Mouse (Mus musculus) ovary, postnatal 14 days (tissue): ENCODE measurements around the gene Casz1.

Experiments
- DNase-seq: peaks from one replicate; pipeline ENCODE4 v3.0.0; 2022; ENCODE audit warnings: low spot score

Gene Casz1

DNA sequence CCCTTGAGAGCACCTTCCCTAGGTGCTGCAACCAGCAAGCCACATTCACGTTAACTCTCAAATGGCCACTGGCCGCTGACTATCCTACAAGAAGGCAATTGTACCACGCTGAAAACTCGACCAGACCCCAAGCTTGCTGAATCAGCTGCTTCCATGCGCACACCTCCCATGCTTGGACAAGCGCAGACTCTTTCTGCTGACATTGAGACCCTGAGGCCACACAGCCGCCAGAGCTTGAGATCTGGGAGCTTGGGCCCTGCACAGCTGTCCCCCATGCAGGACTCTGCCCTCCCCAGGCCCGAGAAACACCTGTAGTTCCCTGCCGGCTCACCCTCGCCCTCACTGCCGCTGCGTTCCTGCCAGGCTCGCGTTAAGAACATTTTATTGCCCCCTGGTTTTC is 168.5 kb downstream of the Casz1 start:
- no peak for DNase-seq

DNA sequence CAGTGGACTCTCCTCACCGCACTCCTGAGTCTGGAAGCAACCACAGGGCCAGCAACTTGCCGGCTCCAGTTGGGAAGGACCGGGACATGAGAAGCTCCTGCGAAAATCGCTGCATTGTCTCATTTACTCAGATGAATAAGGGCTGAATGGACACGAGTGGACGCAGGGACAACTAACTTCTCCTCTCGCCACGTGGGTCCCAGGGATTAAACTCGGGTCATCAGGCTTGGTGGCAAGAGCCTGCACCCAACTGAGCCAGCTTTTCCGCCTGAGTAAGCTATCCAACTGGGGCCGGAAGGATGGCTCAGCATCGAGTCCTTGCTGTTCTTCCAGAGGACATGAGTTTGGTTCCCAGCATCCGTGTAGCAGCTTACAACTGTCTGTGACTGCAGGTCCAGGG is 169.2 kb downstream of the Casz1 start:
- DNase-seq = no peak

DNA sequence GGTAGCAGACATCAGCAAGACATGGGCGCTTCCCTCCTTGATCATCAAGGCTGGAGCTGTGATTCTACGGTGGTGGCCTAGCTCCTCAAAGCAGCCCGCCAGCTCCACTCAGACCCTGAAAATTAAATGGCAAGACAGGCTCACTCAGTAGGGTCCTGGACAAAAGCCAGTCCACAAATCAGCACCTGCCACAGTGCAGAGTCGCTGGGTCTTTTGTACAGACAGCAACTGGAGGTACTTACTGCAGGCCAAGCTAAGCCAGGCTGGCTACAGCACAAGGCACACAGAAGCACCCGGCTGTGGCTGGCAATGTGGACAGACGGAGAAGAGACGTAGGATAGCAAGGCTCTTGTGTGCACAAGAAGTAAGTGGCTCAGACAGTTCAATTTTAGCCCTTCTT is 170.6 kb downstream of the Casz1 start:
- no peak for DNase-seq

DNA sequence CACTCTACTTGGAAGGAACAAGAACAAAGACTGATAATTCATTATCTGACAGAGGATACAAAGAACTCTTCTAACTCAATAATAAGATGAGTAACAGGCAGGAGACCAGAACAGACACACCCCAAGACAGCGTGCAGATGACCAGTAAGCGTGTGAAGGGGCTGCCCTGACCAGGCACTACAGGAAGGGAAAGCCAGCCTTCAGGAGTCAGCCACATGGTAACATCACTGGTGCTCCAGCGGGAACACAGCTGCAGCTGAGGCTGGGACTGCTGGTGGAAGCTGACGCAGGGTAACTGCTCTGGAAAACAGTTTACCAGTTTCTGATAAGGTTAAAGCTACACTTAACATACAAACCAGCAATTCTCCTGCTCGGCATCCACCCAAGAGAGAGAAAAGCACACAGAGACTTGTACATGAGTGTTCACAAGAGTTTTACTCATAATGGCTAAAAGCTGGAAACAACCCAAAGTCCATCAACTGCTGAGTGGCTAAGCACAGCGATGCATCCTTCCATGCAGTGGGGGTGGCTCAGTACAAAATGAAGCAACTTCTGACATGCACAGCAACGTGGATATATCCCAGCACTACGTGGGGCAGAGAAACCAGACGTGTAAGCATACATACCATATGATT is 174.1 kb downstream of the Casz1 start:
- DNase-seq = no peak

DNA sequence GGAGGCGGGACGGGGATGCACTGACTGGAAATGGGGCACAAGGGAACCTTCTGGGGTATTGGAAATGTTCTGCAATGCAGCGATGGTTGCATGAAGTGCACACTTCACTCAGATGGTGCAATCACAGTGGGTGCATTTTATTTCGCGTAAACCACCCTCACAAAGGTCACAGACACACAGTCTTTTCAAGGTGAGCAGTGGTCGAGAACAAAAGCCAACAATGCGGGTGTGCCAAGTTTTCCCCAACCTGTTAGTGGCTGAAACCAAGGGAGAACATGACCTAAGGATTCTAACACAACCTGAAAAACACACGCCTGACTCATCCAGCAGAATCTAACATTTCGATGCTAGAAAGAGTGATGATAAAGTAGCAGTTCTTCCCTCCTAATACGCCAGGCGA is 174.7 kb downstream of the Casz1 start:
- no peak for DNase-seq

DNA sequence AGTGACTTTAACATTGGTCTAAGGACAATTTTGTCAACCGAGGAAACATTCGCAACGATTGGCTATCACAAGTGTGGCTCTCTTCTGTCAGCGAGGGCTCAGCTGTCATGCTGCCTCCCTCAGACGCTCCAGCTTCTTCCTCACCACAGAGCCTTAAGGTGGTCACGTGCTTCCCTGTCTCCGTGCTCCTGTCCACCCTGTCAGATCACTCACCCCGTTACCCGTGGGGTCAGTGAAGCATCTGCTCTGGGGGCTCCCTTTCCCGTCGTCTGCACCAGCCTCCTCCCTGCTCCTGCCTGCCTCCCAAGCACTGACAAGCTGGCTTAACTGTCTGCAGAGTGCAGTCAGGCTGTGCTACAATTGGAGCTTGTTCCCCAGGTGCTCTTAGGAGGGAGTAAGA is 175.6 kb downstream of the Casz1 start:
- DNase-seq = no peak

DNA sequence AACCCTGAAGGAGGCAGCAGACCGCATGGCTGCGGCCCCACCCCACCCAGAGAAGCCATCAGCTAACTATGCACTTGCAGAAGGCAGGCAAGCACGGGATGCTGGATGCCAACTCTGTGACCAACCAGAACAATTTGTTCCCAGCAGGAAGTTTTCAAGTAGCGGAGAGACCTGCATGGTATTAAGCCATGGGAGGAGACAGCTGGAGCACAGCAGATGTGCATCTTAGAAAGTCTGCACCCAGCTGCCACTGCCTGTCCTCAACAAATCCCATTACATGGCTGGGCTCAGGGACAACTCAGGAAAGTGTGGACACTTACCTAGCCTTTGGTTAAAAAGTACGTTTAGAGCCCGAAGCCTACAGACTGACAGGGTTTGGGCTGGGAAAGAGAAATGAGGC is 178.0 kb downstream of the Casz1 start:
- no peak for DNase-seq

DNA sequence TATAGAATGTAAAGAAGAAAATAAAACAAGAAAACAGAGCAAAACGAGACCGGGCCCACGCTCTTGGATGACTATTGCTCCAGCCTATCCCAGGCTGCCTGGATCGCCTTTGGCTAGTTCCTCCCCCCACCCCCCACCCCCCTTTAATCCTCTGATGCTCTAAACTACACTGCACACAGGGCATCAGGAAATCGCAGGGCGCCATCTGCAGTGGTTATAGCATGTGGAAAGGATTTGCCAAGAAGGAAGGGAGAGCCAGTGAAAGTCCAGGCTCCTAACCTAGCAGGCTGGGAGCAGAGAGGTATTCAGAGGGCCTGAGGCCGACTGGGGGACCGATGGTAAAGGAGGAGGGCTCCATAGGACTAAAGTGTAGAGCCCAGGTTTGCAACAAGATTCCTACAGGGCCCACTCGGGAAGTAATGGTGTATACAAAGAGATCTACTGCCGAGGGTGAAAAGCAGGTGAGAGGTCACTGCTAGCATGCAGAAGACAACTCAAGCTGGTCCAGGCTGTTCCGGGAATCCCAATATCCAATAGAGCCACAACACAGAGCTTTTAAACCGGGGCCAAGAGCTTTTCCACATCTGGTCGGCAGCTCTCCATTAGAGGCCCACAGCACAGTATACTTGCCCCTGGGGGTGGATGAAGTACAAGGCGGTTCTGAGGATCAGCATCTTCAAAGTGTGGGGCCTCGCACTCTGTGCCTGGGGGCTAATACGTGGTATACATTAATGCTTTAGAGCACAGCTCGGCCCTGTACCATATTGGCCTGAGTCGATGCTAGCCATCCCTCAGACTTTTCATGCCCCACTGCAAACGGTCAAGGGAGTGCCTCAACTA is 180.7 kb downstream of the Casz1 start:
- no peak for DNase-seq

DNA sequence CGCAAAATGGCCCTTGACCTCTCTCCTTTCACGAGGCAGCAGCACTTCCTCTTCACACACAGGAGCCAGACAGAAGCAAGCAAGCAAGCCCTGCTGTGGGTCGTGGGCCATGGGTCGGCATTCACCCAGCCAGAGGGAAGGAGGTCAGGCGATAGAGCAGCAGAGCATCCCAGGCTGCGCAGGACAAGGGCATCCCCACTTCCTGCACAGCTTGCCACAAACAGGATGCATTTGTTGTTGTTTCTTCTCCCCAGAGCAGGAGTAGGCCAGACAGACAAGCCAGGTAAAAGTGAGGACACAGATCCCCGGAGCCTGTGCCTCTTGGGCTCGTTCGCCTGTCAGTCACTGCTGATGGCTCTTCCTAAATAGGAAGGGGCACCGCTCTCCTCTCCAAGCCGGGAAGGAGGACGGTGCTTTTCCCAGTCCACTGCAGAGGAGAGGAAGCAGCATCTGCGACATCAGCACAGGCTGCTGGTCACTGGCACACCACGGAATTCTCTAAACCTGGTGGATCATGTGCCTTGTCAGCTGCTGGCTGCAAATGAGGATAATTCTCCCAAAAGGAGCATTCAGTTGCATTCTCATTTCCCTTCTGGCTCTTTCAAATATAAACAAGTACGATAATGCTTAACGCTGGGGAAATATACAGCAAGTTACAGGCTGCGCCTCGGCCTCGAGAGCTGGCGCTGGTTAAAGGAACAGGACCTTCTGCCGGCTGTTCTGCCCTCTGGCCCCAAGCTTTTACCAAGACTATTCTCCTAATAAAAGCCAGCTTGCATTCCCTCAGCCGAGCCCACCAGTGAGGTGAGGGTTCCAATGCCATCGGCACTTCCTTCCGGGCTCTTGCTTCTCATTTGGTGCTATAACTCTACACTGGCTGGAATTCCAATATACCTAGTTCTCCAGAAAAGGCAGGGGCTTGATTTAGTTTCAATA is 181.6 kb downstream of the Casz1 start:
- DNase-seq = no peak

DNA sequence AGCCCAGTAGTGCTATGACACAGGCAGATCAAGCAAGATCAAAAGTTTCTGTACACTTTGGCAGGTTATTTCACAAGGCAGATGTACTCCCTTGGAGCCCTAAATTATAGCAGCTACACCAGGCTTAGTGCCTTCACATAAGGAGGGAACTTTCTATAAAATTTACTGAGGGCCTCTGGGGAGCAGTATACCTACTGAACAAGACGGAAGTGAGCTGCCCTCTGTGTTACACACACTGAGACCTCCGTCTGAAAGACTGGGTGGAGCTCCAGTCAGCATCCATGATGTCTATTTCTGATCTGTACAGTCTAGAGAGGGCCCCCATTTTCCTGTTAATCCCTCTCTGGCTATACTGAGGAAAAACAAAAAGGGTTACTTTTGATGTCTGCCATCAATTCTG is 185.8 kb downstream of the Casz1 start:
- DNase-seq = no peak

DNA sequence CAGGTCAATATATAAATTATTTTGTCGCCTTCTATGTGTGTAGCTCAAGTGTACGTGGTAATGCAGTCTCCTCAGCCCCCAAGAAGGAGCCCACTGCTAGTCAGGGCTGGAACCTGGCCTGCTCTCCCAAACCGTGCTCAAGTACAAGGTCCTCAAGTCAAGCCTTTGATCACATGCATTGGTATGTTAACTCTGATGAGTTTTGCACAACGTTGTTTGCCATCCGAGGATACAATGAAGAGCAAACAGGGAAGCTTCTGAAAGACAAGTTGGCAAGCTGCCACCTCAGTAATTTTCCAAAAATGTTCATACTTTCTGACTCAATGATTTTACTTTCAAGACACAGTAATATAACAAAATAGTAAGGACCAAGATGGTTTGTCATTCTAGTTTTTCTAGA is 189.7 kb downstream of the Casz1 start:
- no peak for DNase-seq

DNA sequence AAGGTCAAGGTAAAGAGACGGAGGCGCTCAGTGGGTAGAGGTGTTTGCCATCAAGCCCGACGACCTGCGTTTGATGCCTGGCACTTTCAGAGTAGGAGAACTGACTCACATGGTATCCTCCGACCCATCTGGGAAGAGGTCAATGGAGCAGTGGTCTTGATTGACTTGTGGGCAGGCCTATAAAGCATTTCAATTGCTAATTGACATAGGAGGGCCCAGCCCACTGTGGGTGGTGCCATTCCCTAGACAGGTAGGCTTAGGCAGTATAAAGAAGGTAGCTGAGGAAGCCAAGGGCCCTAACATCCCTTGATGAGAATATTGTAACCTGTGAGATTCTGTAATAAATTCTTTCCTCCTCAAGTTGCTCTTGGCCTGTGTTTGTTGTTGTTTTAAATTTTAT is 196.5 kb downstream of the Casz1 start:
- DNase-seq = no peak

DNA sequence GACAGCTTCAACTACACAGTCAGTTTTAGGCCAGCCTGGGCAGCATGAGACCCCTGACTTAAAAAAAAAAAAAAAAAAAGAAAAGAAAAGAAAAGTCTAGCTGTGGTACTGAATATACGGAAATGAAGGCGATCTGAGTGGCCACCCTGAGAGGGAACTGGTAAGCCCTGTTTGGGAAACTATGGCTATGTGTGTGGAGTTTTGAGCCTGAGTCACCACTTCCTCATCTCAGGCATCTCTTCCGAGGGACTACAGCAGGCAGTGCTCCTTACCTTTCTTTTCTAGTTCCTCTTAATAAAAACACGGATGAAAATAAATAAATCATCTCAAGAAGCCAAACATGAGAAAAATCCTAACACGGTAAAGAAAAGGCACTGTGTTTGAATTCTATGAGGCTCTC is 197.3 kb downstream of the Casz1 start:
- DNase-seq = no peak

DNA sequence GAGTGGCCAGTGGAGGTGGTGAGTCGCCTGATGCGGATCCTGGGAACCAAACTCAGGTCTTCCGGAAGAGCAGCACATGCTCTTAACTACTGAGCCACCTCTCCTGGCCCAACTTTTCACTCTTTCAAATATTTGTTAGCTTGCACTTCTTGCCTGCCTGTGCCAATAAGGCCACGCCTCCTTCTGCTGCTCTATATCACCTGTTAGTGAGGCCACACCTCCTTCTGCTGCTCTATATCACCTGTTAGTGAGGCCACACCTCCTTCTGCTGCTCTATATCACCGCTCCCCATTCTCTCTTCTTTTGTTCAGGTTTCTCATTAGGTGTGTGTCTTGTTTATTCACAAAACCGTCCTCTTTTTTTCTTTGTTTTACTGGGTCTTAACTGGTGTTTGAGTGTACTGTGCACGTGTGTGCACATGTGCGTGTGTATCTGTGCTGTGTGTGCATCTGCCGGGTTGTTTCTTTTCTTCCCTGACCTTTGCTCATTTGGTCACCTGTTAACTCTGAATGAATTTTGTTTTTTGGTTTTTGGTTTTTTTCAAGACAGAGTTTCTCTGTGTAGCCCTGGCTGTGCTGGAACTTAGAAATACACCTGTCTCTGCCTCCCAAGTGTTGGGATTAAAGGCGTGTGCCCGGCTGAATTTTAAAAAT is 198.3 kb downstream of the Casz1 start:
- DNase-seq = no peak
